Mouse (Mus musculus) liver, adult 2 months (tissue): Measurements from ENCODE around the gene Fbxo36. TPM values are rescaled to one million over a fixed set of nuclear protein-coding genes. Genes with fewer than 3 reads are reported as not detected.
A peak's percentile ranks its signal among the peaks of the same experiment; 100 is the strongest.

Source experiments
- DNase-seq: peaks from one replicate; pipeline ENCODE4 v3.0.0-alpha.2; 2011; ENCODE audit warnings: low read depth, low spot score; ENCODE audit errors: extremely low read depth
- H3K27ac ChIP-seq: fragments of 200-500 bp; replicated peaks from 2 replicates; pipeline ENCODE4 v1.5.1; 2012; ENCODE audit warnings: low read depth, mild to moderate bottlenecking, control low read depth, inconsistent platforms, low read length; ENCODE audit not compliant: insufficient read depth
- H3K27me3 ChIP-seq: fragments of 200-500 bp; 2 replicates; pipeline ENCODE4 v1.6.1; 2012; ENCODE audit warnings: mild to moderate bottlenecking, moderate library complexity, low read length, inconsistent platforms; ENCODE audit not compliant: control insufficient read depth, insufficient read depth
- H3K36me3 ChIP-seq: fragments of 200-500 bp; 2 replicates; pipeline ENCODE4 v1.6.1; 2012; ENCODE audit warnings: low read length, inconsistent platforms; ENCODE audit not compliant: control insufficient read depth, insufficient read depth
- H3K4me1 ChIP-seq: fragments of 200-500 bp; 2 replicates; pipeline ENCODE4 v1.6.1; 2011; ENCODE audit warnings: low read length; ENCODE audit not compliant: control insufficient read depth, insufficient read depth
- H3K4me3 ChIP-seq: fragments of 200-500 bp; 2 replicates; pipeline ENCODE4 v1.5.1; 2011; ENCODE audit warnings: low read depth, mild to moderate bottlenecking, control low read depth, low read length, moderate library complexity; ENCODE audit not compliant: insufficient read depth
- H3K79me2 ChIP-seq: fragments of 200-500 bp; 2 replicates; pipeline ENCODE4 v1.6.1; 2012; ENCODE audit warnings: inconsistent platforms, mild to moderate bottlenecking, low read length, moderate library complexity; ENCODE audit not compliant: control insufficient read depth, insufficient read depth
- H3K9ac ChIP-seq: fragments of 200-500 bp; 2 replicates; pipeline ENCODE4 v1.6.1; 2012; ENCODE audit warnings: low read depth, mild to moderate bottlenecking, control low read depth, inconsistent platforms, low read length
- CTCF ChIP-seq: fragments of 200-500 bp; IDR thresholded peaks from 2 replicates; pipeline ENCODE4 v1.5.1; 2011; ENCODE audit warnings: low read depth, low read length, control low read depth
- POLR2A ChIP-seq: fragments of 200-500 bp; IDR thresholded peaks from 2 replicates; pipeline ENCODE4 v1.6.1; 2011; ENCODE audit warnings: low read length, control low read depth; ENCODE audit not compliant: insufficient read depth; ENCODE audit errors: extremely low read depth
- WGBS: fragments of 180-500 bp; shearing (Covaris S2); methylation state at CpG from one replicate; pipeline ENCODE4 v1.1.7; 2018; 5-methylcytosine and 5-hydroxymethylcytosine counted together
- polyA plus RNA-seq: library from polyadenylated mRNA; depleted of rRNA; stranded (reverse); fragments of >200 nt; gene quantifications from 2 replicates; pipeline ENCODE4 v1.2.3, GENCODE M21; 2012
- total RNA-seq: library from RNA; depleted of rRNA; stranded (reverse); fragments of >200 nt; gene quantifications from 2 replicates; pipeline ENCODE4 v1.2.3, GENCODE M21; 2014

Fbxo36 gene
- total and polyA plus RNA-seq, 2 experiments = 5.6 to 6.8 TPM

- H3K27me3 ChIP-seq = no peaks in the 10 kb centered on the region
- TF ChIP-seq CTCF (no peak), POLR2A (no peak)
- WGBS = 23% methylated on average over 2 of the region's 2 CpGs
- no peak overlapping the region for H3K4me3 ChIP-seq
- no peak for DNase-seq
- peaks cover 2% of the 10 kb centered on the region; the same call in 1 of the 2 replicates for H3K4me1 ChIP-seq
- H3K27ac ChIP-seq = no peak overlapping the region
- H3K79me2 ChIP-seq = peaks cover 13% of the 10 kb centered on the region; the same call in 1 of the 2 replicates
- peaks cover 20% of the 10 kb centered on the region for H3K36me3 ChIP-seq
- no peak overlapping the region for H3K9ac ChIP-seq
Observed at GRCm38 (mm10) chr1:84825091-84825490, 14.6 kb upstream of the Fbxo36 start.

- H3K27ac ChIP-seq = 0 out of 2 replicates have a peak overlapping the region, but pooled peaks have one; percentile 24
- peak overlapping the region; percentile 77 for H3K4me3 ChIP-seq
- H3K27me3 ChIP-seq = no peaks in the 10 kb centered on the region
- H3K4me1 ChIP-seq = peaks cover 2% of the 10 kb centered on the region; the same call in 1 of the 2 replicates
- peak; percentile 48 for DNase-seq
- H3K79me2 ChIP-seq = peaks cover 13% of the 10 kb centered on the region
- H3K9ac ChIP-seq = peak overlapping the region; percentile 52
- no peak for TF ChIP-seq CTCF
- TF ChIP-seq POLR2A = no peak
- 1% methylated on average over 20 of the region's 20 CpGs for WGBS
- peaks cover 4% of the 10 kb centered on the region for H3K36me3 ChIP-seq
Observed at GRCm38 (mm10) chr1:84837523-84838145, 2.0 kb upstream of the Fbxo36 start.

- WGBS = under 1% methylated on average over 20 of the region's 22 CpGs
- Histone ChIP-seq H3K79me2 (peaks cover 13% of the 10 kb centered on the region), H3K4me1 (peaks cover 2% of the 10 kb centered on the region; the same call in 1 of the 2 replicates), H3K9ac (peak overlapping the region; percentile 99), H3K27ac (peak overlapping the region; percentile 48), H3K4me3 (peak overlapping the region; percentile 77), H3K36me3 (peaks cover under 1% of the 10 kb centered on the region), H3K27me3 (no peaks in the 10 kb centered on the region)
- no peak for TF ChIP-seq POLR2A
- TF ChIP-seq CTCF = no peak
- peak; percentile 33 for DNase-seq
Observed at GRCm38 (mm10) chr1:84838156-84838555, 1.5 kb upstream of the Fbxo36 start.

- under 1% methylated on average over 44 of the region's 44 CpGs for WGBS
- Histone ChIP-seq H3K79me2 (peaks cover 10% of the 10 kb centered on the region), H3K9ac (peak overlapping the region; percentile 99), H3K27me3 (no peaks in the 10 kb centered on the region), H3K4me1 (peaks cover 2% of the 10 kb centered on the region; the same call in 1 of the 2 replicates), H3K27ac (peak overlapping the region; percentile 89), H3K4me3 (peak overlapping the region; percentile 77), H3K36me3 (no peaks in the 10 kb centered on the region)
- TF ChIP-seq CTCF = no peak
- TF ChIP-seq POLR2A = no peak
- DNase-seq = peak; percentile 38
Observed at GRCm38 (mm10) chr1:84838621-84839151, 955 bp upstream of the Fbxo36 start.

- Histone ChIP-seq H3K36me3 (no peaks in the 10 kb centered on the region), H3K4me3 (peak within 1 kb of the TSS; percentile 77), H3K79me2 (peaks cover 10% of the 10 kb centered on the region), H3K27ac (peak within 1 kb of the TSS; percentile 89), H3K4me1 (no peaks in the 10 kb centered on the region), H3K9ac (peak within 1 kb of the TSS; percentile 99), H3K27me3 (no peaks in the 10 kb centered on the region)
- TF ChIP-seq POLR2A = no peak
- no peak for DNase-seq
- WGBS = under 1% methylated on average over 39 of the region's 39 CpGs
Observed at GRCm38 (mm10) chr1:84840018-84840664, 500 bp downstream of the Fbxo36 start, which contains the start of gene Trip12. TSS of gene Trip12 (minus strand) at chr1:84840516.
